Mouse (Mus musculus) testis, adult 2 months (tissue): Measurements from ENCODE around the gene Rpl11. TPM values are rescaled to one million over a fixed set of nuclear protein-coding genes. Genes with fewer than 3 reads are reported as not detected.
A peak's percentile ranks its signal among the peaks of the same experiment; 100 is the strongest.

ENCODE experiments used
- H3K27ac ChIP-seq: fragments of 200-500 bp; 2 replicates; pipeline ENCODE4 v1.5.1; 2012; ENCODE audit warnings: low read depth, low read length; ENCODE audit not compliant: control insufficient read depth, insufficient read depth
- H3K27me3 ChIP-seq: fragments of 200-500 bp; 2 replicates; pipeline ENCODE4 v1.6.1; 2012; ENCODE audit warnings: mild to moderate bottlenecking, low read length, moderate library complexity; ENCODE audit not compliant: control insufficient read depth, insufficient read depth
- H3K36me3 ChIP-seq: fragments of 200-500 bp; 2 replicates; pipeline ENCODE4 v1.6.1; 2012; ENCODE audit warnings: mild to moderate bottlenecking, low read length; ENCODE audit not compliant: control insufficient read depth, insufficient read depth
- H3K4me1 ChIP-seq: fragments of 200-500 bp; 2 replicates; pipeline ENCODE4 v1.6.1; 2012; ENCODE audit warnings: low read length; ENCODE audit not compliant: control insufficient read depth, insufficient read depth
- H3K4me3 ChIP-seq: fragments of 200-500 bp; 2 replicates; pipeline ENCODE4 v1.5.1; 2012; ENCODE audit warnings: low read depth, mild to moderate bottlenecking, low read length, moderate library complexity, mixed read lengths; ENCODE audit not compliant: control insufficient read depth
- CTCF ChIP-seq: fragments of 200-500 bp; IDR thresholded peaks from 2 replicates; pipeline ENCODE4 v1.5.1; 2012; ENCODE audit warnings: low read depth, mild to moderate bottlenecking, inconsistent platforms, low read length, moderate library complexity; ENCODE audit not compliant: control insufficient read depth, insufficient read depth, insufficient replicate concordance
- POLR2A ChIP-seq: fragments of 200-500 bp; IDR thresholded peaks from 2 replicates; pipeline ENCODE4 v1.6.1; 2012; ENCODE audit warnings: low read depth, mild to moderate bottlenecking, inconsistent platforms, low read length, moderate library complexity; ENCODE audit not compliant: control insufficient read depth
- polyA plus RNA-seq: library from polyadenylated mRNA; depleted of rRNA; stranded (reverse); fragments of >200 nt; gene quantifications from 2 replicates; pipeline ENCODE4 v1.2.3, GENCODE M21; 2012

Gene Rpl11
- polyA plus RNA-seq, 1 experiment, result 212 TPM

DNA sequence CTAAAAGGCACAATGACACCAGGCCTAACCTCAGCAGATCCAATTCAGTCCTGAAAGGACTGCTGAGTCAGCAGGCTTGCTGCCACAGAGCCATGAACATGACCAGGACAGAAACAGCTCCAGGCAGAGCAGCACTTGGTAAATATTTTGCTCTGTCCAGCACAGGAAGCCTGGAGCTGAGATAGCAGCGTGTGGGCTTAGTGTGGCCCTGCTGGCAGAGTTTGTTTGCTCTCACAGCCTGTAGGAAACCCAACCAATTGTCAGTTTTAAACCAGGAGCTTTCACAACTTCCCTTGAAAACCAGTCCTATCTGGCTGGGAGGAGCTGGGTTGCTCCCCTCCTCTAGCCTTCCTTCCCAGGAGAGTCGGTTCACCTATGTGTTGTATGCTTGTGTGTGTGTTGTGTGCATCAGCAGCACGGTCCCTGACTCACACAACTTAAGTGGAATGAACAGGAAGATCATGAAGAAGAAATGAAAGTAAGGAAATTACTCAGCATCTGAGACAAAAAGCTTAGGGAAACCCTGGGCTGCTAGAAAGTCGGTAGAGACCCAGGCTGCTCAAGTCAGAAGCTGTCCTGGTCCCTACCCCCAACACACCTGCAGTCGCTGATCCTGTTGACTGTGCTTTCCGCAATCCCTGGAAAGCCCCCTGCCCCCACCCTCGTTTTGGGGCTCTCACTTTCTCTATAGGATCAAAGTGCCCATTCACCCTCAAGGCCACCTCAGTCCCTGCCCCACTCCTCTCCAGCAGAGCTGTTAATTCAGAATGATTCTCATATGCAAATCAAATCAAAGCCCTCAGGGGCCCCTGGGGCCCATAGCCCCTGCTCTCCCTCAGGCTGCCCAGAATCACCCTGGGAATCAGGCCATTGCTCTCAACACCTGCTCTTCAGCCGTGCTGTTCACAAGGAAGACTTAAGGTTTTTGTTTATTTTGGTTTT, 22.0 kb downstream of the Rpl11 start:
- TF ChIP-seq CTCF, result no peak
- no peak for TF ChIP-seq POLR2A
- Histone ChIP-seq H3K4me1 (peaks cover 3% of the 10 kb centered on the region), H3K36me3 (no peaks in the 10 kb centered on the region), H3K27ac (no peak overlapping the region), H3K4me3 (no peak overlapping the region), H3K27me3 (no peaks in the 10 kb centered on the region)

DNA sequence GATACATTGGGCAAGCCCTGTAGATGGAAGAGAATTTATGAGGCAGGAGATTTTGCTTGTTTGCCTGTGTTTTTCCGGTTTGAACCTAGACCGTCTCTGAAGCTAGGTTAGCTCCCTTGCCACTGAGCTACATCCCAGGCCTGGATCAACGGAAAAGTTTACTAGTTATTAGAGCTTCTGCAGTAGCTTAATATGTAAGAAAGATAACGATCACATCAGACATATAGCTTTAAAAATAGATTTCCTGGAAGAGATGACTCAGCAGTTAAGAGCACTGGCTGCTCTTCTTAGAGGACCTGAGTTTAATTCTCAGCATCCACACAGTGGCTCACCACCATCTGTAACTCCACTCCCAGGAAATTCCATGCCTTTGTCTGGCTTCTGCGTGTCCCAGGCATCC, 24.5 kb downstream of the Rpl11 start:
- Histone ChIP-seq H3K4me1 (peaks cover 3% of the 10 kb centered on the region), H3K36me3 (no peaks in the 10 kb centered on the region), H3K27ac (no peak overlapping the region), H3K4me3 (no peak overlapping the region), H3K27me3 (no peaks in the 10 kb centered on the region)
- TF ChIP-seq POLR2A (no peak), CTCF (no peak)

DNA sequence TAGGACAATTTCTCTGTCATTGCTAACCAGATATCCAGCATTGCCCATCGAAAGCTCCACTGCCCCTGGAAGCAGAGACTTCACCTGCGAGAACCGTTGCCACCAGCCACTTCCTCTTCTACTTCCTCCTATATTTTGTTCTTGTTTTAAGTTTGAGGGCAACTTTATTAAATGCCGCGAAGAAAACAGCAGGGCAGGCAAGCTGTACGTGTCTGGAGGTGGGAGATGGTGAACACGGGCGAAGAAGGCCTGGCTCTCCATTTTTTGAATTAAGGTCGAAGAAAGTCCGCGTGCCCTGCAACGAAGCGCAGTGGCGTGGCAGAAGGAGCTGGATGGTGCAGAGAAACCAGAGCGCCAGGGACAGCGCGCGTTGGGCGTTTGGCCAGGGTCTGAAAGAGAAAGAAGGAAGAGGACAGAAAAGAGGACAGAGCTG, 25.1 kb downstream of the Rpl11 start:
- H3K27me3 ChIP-seq, result no peaks in the 10 kb centered on the region
- no peak for TF ChIP-seq POLR2A
- TF ChIP-seq CTCF, result no peak
- no peak overlapping the region for H3K4me3 ChIP-seq
- no peaks in the 10 kb centered on the region for H3K36me3 ChIP-seq
- no peak overlapping the region for H3K27ac ChIP-seq
- H3K4me1 ChIP-seq, result peaks cover 3% of the 10 kb centered on the region

DNA sequence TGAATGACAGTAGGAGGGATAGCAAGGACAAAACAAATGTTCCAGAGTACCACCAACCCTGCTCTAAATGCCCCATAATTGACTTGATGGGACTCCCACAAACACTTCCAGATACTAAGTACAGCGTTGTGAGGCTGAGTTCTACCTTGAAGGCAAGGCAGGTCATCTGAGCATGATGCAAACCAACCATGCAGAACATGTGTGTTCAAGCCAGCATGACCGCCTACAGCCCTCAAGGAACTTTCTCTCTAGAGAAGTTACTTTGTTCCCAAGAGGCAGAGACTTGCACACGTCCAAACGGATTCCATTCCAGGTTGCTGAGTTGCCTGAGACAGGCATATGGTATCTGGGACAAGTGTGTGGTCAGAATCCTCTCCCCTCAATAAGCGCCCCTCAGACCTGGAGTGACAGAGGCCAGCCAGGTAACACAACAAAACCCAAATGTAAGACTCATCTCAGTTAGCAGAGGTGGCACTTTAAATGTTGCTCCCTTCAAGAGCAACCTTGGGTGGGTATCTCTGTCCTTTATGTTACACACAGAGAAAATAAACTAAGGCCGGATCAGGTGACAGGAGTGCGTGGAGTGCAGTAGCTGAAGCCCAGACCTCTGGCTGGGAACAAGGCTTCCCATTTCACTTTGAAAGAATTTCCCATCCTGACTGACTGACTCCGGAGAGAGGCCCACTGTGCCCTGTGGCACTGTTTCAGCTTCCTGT, 25.7 kb downstream of the Rpl11 start:
- H3K27me3 ChIP-seq, result no peaks in the 10 kb centered on the region
- no peak overlapping the region for H3K27ac ChIP-seq
- H3K4me3 ChIP-seq, result no peak overlapping the region
- H3K36me3 ChIP-seq, result no peaks in the 10 kb centered on the region
- TF ChIP-seq POLR2A (no peak), CTCF (no peak)
- peaks cover 3% of the 10 kb centered on the region for H3K4me1 ChIP-seq

DNA sequence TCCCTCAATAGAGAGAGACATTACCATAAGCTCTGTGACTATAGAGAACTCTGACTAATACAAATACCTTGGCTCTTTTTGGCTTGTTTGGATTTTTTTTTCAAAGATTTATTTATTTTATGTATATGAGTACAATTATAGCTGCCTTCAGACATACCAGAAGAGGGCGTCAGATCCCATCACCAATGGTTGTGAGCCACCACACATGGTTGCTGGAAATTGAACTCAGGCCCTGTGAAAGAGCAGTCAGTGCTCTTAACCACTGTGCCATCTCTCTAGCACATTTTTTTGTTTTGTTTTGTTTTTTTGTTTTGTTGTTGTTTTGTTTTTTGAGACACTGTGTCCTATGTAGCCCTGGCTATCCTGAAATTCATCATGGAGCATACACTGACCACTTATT, 27.9 kb downstream of the Rpl11 start:
- no peak overlapping the region for H3K4me3 ChIP-seq
- H3K36me3 ChIP-seq, result no peaks in the 10 kb centered on the region
- no peaks in the 10 kb centered on the region for H3K27me3 ChIP-seq
- H3K27ac ChIP-seq, result no peak overlapping the region
- TF ChIP-seq POLR2A, result no peak
- no peak for TF ChIP-seq CTCF
- H3K4me1 ChIP-seq, result peaks cover 10% of the 10 kb centered on the region

DNA sequence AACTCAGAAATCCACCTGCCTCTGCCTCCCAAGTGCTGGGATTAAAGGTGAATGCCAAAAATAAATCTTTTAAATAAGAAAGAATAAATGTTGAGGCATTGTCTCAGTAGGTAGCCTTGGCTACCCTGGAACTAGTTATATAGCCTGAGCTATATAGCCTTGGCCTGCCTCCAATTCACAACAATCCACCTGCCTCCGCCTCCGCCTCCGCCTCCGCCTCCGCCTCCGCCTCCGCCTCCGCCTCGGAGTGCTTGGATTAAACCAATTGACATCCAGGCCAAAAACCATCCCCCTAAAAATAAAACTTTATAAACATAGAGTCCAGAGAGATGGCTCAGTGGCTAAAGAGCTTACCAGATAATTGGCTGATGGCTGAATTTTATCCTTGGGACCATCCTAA, 30.3 kb downstream of the Rpl11 start:
- Histone ChIP-seq H3K36me3 (no peaks in the 10 kb centered on the region), H3K27me3 (no peaks in the 10 kb centered on the region), H3K27ac (no peak overlapping the region), H3K4me3 (no peak overlapping the region), H3K4me1 (peaks cover 9% of the 10 kb centered on the region)
- TF ChIP-seq CTCF (no peak), POLR2A (no peak)

DNA sequence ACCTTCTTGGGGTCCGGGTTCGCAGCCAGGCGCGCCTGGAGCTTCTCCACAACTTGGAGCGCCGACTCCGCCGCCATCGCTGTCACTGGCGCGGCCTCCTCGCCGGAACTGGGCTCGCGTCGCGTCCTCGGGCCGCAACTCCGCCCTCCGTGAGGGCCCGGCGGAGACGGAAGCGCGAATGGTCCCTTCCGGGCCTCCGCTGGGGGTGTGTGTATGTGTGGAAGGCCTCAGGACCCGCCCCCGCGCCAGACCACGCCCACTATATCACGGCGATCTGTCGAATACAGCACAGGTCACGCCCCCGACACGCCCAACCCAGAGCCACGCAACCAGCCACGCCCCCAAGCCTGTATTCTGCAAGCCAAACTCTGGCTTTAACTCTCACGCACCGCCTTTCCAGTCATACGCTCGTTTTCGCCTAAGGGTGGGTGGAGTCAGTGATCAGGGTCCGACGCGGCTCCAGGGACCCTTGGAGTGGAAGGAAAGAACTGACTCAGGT, 31.6 kb downstream of the Rpl11 start, which contains the start of gene Eloa:
TSS of gene Eloa (minus strand) at position 215 of the 499 bp plus-strand sequence.
- Histone ChIP-seq H3K36me3 (no peaks in the 10 kb centered on the region), H3K4me3 (peak within 1 kb of the TSS; percentile 97), H3K4me1 (peaks cover 9% of the 10 kb centered on the region), H3K27ac (peak within 1 kb of the TSS; percentile 85), H3K27me3 (no peaks in the 10 kb centered on the region)
- no peak for TF ChIP-seq CTCF
- peak; percentile 75 for TF ChIP-seq POLR2A
